Mouse (Mus musculus): ENCODE results near the gene Tln2. TPM values are rescaled to one million over a fixed set of nuclear protein-coding genes. Genes with fewer than 3 reads are reported as not detected.

The Tln2 gene
- polyA plus RNA-seq, 1 experiment from 2014 or later: 27.6 TPM

- H3K27ac ChIP-seq (ENCODE audit: low read depth): no peak overlapping the region
- no peaks in the 10 kb centered on the region for H3K9me3 ChIP-seq (ENCODE audit: control insufficient read depth, low read length)
- H3K4me1 ChIP-seq (replicated peaks; ENCODE audit: control insufficient read depth, insufficient read depth, low read length): no peaks in the 10 kb centered on the region
- DNase-seq (ENCODE audit: low spot score) (no peak), ATAC-seq (replicated peaks; ENCODE audit: low FRiP score, low TSS enrichment, low read depth) (no peak)
- no peak overlapping the region for H3K4me2 ChIP-seq (ENCODE audit: low read length)
- H3K36me3 ChIP-seq (ENCODE audit: control insufficient read depth, insufficient read depth, low read length): 0 out of 2 replicates have a peak, but pooled peaks cover 4% of the 10 kb centered on the region
- H3K9ac ChIP-seq (ENCODE audit: low read length): no peak overlapping the region
- 81% methylated on average over 3 of the region's 3 CpGs for WGBS
- no peak overlapping the region for H3K4me3 ChIP-seq (ENCODE audit: low read depth, low read length)
- H3K27me3 ChIP-seq (replicated peaks; ENCODE audit: control insufficient read depth, insufficient read depth, low read length): no peaks in the 10 kb centered on the region
Observed at GRCm38 (mm10) chr9:67397756-67398155, 161.7 kb downstream of the Tln2 start.

GRCm38 (mm10) chr9:67396446-67396845 is 163.1 kb downstream of the Tln2 start:
- Histone ChIP-seq H3K36me3 (ENCODE audit: control insufficient read depth, insufficient read depth, low read length) (0 out of 2 replicates have a peak, but pooled peaks cover 4% of the 10 kb centered on the region), H3K9me3 (ENCODE audit: control insufficient read depth, low read length) (no peaks in the 10 kb centered on the region), H3K4me1 (replicated peaks; ENCODE audit: control insufficient read depth, insufficient read depth, low read length) (no peaks in the 10 kb centered on the region; the same call in 1 of the 2 replicates), H3K9ac (ENCODE audit: low read length) (no peak overlapping the region), H3K27me3 (replicated peaks; ENCODE audit: control insufficient read depth, insufficient read depth, low read length) (no peaks in the 10 kb centered on the region), H3K4me3 (ENCODE audit: low read depth, low read length) (no peak overlapping the region), H3K27ac (ENCODE audit: low read depth) (no peak overlapping the region), H3K4me2 (ENCODE audit: low read length) (no peak overlapping the region)
- DNase-seq (ENCODE audit: low spot score): no peak
- WGBS: 84% methylated on average over 3 of the region's 3 CpGs
- ATAC-seq (replicated peaks; ENCODE audit: low FRiP score, low TSS enrichment, low read depth): no peak

- 86% methylated on average over 9 of the region's 9 CpGs for WGBS
- Histone ChIP-seq H3K36me3 (ENCODE audit: control insufficient read depth, insufficient read depth, low read length) (no peaks in the 10 kb centered on the region), H3K27ac (ENCODE audit: low read depth) (no peak overlapping the region), H3K27me3 (replicated peaks; ENCODE audit: control insufficient read depth, insufficient read depth, low read length) (no peaks in the 10 kb centered on the region), H3K4me2 (ENCODE audit: low read length) (no peak overlapping the region), H3K4me3 (ENCODE audit: low read depth, low read length) (no peak overlapping the region), H3K4me1 (replicated peaks; ENCODE audit: control insufficient read depth, insufficient read depth, low read length) (no peaks in the 10 kb centered on the region), H3K9ac (ENCODE audit: low read length) (no peak overlapping the region), H3K9me3 (ENCODE audit: control insufficient read depth, low read length) (no peaks in the 10 kb centered on the region)
- ATAC-seq (replicated peaks; ENCODE audit: low FRiP score, low TSS enrichment, low read depth): no peak
- no peak for DNase-seq (ENCODE audit: low spot score)
Observed at GRCm38 (mm10) chr9:67384028-67384590, 175.4 kb downstream of the Tln2 start.

GRCm38 (mm10) chr9:67380095-67380494 is 179.4 kb downstream of the Tln2 start:
- Histone ChIP-seq H3K4me1 (replicated peaks; ENCODE audit: control insufficient read depth, insufficient read depth, low read length) (no peaks in the 10 kb centered on the region), H3K4me2 (ENCODE audit: low read length) (no peak overlapping the region), H3K27ac (ENCODE audit: low read depth) (no peak overlapping the region), H3K4me3 (ENCODE audit: low read depth, low read length) (no peak overlapping the region), H3K36me3 (ENCODE audit: control insufficient read depth, insufficient read depth, low read length) (no peaks in the 10 kb centered on the region), H3K9me3 (ENCODE audit: control insufficient read depth, low read length) (no peaks in the 10 kb centered on the region), H3K9ac (ENCODE audit: low read length) (no peak overlapping the region), H3K27me3 (replicated peaks; ENCODE audit: control insufficient read depth, insufficient read depth, low read length) (no peaks in the 10 kb centered on the region)
- no peak for DNase-seq (ENCODE audit: low spot score)
- WGBS: 47% methylated on average over 5 of the region's 5 CpGs
- no peak for ATAC-seq (replicated peaks; ENCODE audit: low FRiP score, low TSS enrichment, low read depth)

- no peaks in the 10 kb centered on the region for H3K27me3 ChIP-seq (replicated peaks; ENCODE audit: control insufficient read depth, insufficient read depth, low read length)
- ATAC-seq (replicated peaks; ENCODE audit: low FRiP score, low TSS enrichment, low read depth): no peak
- no peaks in the 10 kb centered on the region for H3K9me3 ChIP-seq (ENCODE audit: control insufficient read depth, low read length)
- H3K4me2 ChIP-seq (ENCODE audit: low read length): no peak overlapping the region
- no peak overlapping the region for H3K27ac ChIP-seq (ENCODE audit: low read depth)
- DNase-seq (ENCODE audit: low spot score): no peak
- no peaks in the 10 kb centered on the region for H3K4me1 ChIP-seq (replicated peaks; ENCODE audit: control insufficient read depth, insufficient read depth, low read length)
- H3K4me3 ChIP-seq (ENCODE audit: low read depth, low read length): no peak overlapping the region
- H3K9ac ChIP-seq (ENCODE audit: low read length): no peak overlapping the region
- 88% methylated on average over 5 of the region's 5 CpGs for WGBS
- H3K36me3 ChIP-seq (ENCODE audit: control insufficient read depth, insufficient read depth, low read length): no peaks in the 10 kb centered on the region
Observed at GRCm38 (mm10) chr9:67378772-67379171, 180.7 kb downstream of the Tln2 start.

GRCm38 (mm10) chr9:67368078-67368477 is 191.4 kb downstream of the Tln2 start:
- Histone ChIP-seq H3K4me1 (replicated peaks; ENCODE audit: control insufficient read depth, insufficient read depth, low read length) (no peaks in the 10 kb centered on the region), H3K27me3 (replicated peaks; ENCODE audit: control insufficient read depth, insufficient read depth, low read length) (no peaks in the 10 kb centered on the region), H3K9ac (ENCODE audit: low read length) (no peak overlapping the region), H3K9me3 (ENCODE audit: control insufficient read depth, low read length) (no peaks in the 10 kb centered on the region), H3K4me2 (ENCODE audit: low read length) (no peak overlapping the region), H3K36me3 (ENCODE audit: control insufficient read depth, insufficient read depth, low read length) (peaks cover 7% of the 10 kb centered on the region; the same call in 1 of the 2 replicates), H3K27ac (ENCODE audit: low read depth) (no peak overlapping the region), H3K4me3 (ENCODE audit: low read depth, low read length) (no peak overlapping the region)
- DNase-seq (ENCODE audit: low spot score) (no peak), ATAC-seq (replicated peaks; ENCODE audit: low FRiP score, low TSS enrichment, low read depth) (no peak)
- 91% methylated on average over 3 of the region's 3 CpGs for WGBS

GRCm38 (mm10) chr9:67362511-67362910 is 197.0 kb downstream of the Tln2 start:
- no peak overlapping the region for H3K9ac ChIP-seq (ENCODE audit: low read length)
- no peak overlapping the region for H3K27ac ChIP-seq (ENCODE audit: low read depth)
- no peaks in the 10 kb centered on the region for H3K4me1 ChIP-seq (replicated peaks; ENCODE audit: control insufficient read depth, insufficient read depth, low read length)
- ATAC-seq (replicated peaks; ENCODE audit: low FRiP score, low TSS enrichment, low read depth): no peak
- no peak overlapping the region for H3K4me3 ChIP-seq (ENCODE audit: low read depth, low read length)
- H3K4me2 ChIP-seq (ENCODE audit: low read length): no peak overlapping the region
- peaks cover 16% of the 10 kb centered on the region; the same call in 1 of the 2 replicates for H3K36me3 ChIP-seq (ENCODE audit: control insufficient read depth, insufficient read depth, low read length)
- 92% methylated on average over 10 of the region's 10 CpGs for WGBS
- no peaks in the 10 kb centered on the region for H3K9me3 ChIP-seq (ENCODE audit: control insufficient read depth, low read length)
- DNase-seq (ENCODE audit: low spot score): no peak
- no peaks in the 10 kb centered on the region for H3K27me3 ChIP-seq (replicated peaks; ENCODE audit: control insufficient read depth, insufficient read depth, low read length)

- no peaks in the 10 kb centered on the region for H3K4me1 ChIP-seq (replicated peaks; ENCODE audit: control insufficient read depth, insufficient read depth, low read length)
- H3K4me3 ChIP-seq (ENCODE audit: low read depth, low read length): no peak overlapping the region
Observed at GRCm38 (mm10) chr9:67362053-67362452, 197.4 kb downstream of the Tln2 start.

GRCm38 (mm10) chr9:67361511-67361910 is 198.0 kb downstream of the Tln2 start:
- H3K27ac ChIP-seq (ENCODE audit: low read depth): no peak overlapping the region
- no peaks in the 10 kb centered on the region for H3K4me1 ChIP-seq (replicated peaks; ENCODE audit: control insufficient read depth, insufficient read depth, low read length)
- H3K9me3 ChIP-seq (ENCODE audit: control insufficient read depth, low read length): 0 out of 2 replicates have a peak, but pooled peaks cover 4% of the 10 kb centered on the region
- no peaks in the 10 kb centered on the region for H3K27me3 ChIP-seq (replicated peaks; ENCODE audit: control insufficient read depth, insufficient read depth, low read length)
- no peak for ATAC-seq (replicated peaks; ENCODE audit: low FRiP score, low TSS enrichment, low read depth)
- no peak overlapping the region for H3K4me3 ChIP-seq (ENCODE audit: low read depth, low read length)
- no peak for DNase-seq (ENCODE audit: low spot score)
- no peak overlapping the region for H3K9ac ChIP-seq (ENCODE audit: low read length)
- no peak overlapping the region for H3K4me2 ChIP-seq (ENCODE audit: low read length)
- 88% methylated on average over 5 of the region's 5 CpGs for WGBS
- H3K36me3 ChIP-seq (ENCODE audit: control insufficient read depth, insufficient read depth, low read length): peaks cover 13% of the 10 kb centered on the region; the same call in 1 of the 2 replicates

More at GRCm38 (mm10) chr9:67362053-67362452, 197.4 kb downstream of the Tln2 start:
- ATAC-seq (replicated peaks; ENCODE audit: low FRiP score, low TSS enrichment, low read depth) (no peak), DNase-seq (ENCODE audit: low spot score) (no peak)
- H3K27ac ChIP-seq (ENCODE audit: low read depth): no peak overlapping the region
- H3K9ac ChIP-seq (ENCODE audit: low read length): no peak overlapping the region
- H3K4me2 ChIP-seq (ENCODE audit: low read length): no peak overlapping the region
- 0 out of 2 replicates have a peak, but pooled peaks cover 4% of the 10 kb centered on the region for H3K9me3 ChIP-seq (ENCODE audit: control insufficient read depth, low read length)
- H3K36me3 ChIP-seq (ENCODE audit: control insufficient read depth, insufficient read depth, low read length): peaks cover 16% of the 10 kb centered on the region; the same call in 1 of the 2 replicates
- 88% methylated on average over 2 of the region's 2 CpGs for WGBS
- no peaks in the 10 kb centered on the region for H3K27me3 ChIP-seq (replicated peaks; ENCODE audit: control insufficient read depth, insufficient read depth, low read length)

All from intestine, embryonic 14.5 days (tissue).